Mouse (Mus musculus) 3T3-L1 (cell line): ENCODE results near the gene Atp6v0d1.

ENCODE experiments used
- DNase-seq: peaks from one replicate; pipeline ENCODE4 v3.0.0-alpha.2; 2015; ENCODE audit warnings: low read depth, low spot score

Gene Atp6v0d1

DNA sequence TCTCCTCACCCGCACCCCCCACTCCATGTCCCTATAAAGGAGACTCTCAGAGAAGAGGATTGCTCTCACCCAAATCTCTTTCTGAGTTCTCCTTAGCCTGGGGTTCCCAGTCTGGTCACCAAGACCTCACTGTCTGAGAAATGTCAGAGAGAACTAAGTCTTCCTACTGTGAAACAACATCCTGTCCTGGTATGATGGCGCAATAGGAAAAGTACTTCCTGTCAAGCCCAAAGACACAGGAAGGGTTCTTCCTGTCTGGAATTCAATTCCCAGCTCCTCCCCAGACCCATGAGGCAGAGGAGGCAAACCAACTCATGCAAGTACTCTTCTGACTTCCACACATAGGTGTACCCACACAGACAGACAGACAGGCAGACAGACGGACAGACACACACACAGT, 61.2 kb downstream of the Atp6v0d1 start:
- DNase-seq: peak; percentile 77

DNA sequence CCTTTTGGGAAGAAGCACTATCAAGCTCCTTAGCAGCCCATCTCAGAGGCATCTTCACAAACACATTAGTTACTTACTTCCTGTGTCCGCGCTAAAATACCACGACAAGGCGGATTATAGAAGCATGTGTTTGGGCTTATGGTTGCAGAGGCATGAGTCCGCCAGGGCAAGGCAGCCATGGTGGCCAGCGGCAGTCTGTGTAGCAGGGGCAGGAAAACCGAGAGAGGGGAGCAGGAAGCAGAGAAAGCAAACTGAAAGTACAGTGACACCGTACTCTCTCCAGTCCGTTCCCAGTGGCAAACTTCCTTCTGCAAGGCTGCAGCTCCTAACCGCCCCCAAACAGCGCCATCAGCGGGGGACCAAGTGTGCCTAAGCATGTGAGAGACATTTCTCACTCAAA, 66.1 kb downstream of the Atp6v0d1 start:
- DNase-seq: no peak

- DNase-seq: peak; percentile 81
Measured at GRCm38 (mm10) chr8:105496439-105497180, 69.2 kb downstream of the Atp6v0d1 start, which contains the start of gene Zdhhc1. TSS of gene Zdhhc1 (minus strand) at chr8:105496902.

GRCm38 (mm10) chr8:105495350-105496302, 70.2 kb downstream of the Atp6v0d1 start:
- DNase-seq: peak; percentile 37

- no peak for DNase-seq
Measured at GRCm38 (mm10) chr8:105494566-105494965, 71.3 kb downstream of the Atp6v0d1 start.

- DNase-seq: peak; percentile 47
Measured at GRCm38 (mm10) chr8:105493495-105493894, 72.4 kb downstream of the Atp6v0d1 start.

DNA sequence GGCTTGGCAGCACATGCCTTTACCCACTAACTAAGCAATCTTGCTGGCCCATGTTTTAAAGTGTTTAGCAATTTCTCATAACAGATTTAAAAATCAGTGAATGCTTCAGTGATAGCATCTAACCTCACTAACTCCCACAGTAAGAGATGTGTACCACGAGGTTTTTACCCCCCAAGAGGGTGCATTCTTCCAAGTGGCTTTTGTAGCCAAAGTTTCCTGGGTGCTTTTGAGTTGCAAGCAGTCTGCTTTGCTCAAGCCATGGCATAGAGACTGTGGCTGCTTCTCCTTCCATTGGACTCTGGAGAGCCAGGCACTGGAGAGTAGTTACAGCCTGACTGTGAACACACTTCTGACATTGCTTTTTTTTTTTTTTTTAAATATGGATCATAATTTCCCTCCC, 76.6 kb downstream of the Atp6v0d1 start:
- DNase-seq: no peak

DNA sequence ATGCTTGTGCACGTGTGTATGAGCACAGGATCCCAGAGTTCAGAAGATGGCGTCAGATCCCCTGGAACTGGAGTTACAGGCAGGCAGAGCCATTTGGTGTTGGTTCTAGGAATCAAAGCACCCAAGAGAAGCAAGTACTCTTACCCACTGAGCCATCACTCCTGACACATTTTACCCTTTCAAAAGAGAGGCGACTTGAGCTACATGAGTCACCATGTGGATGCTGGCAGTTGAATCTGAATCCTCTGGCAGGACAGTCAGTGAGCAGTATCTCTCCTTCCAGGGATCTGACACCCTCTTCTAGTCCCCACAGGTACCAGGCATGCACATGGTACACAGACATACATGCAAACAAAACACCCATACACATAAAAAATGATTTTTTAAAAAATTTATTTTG, 77.8 kb downstream of the Atp6v0d1 start:
- peak; percentile 57 for DNase-seq

DNA sequence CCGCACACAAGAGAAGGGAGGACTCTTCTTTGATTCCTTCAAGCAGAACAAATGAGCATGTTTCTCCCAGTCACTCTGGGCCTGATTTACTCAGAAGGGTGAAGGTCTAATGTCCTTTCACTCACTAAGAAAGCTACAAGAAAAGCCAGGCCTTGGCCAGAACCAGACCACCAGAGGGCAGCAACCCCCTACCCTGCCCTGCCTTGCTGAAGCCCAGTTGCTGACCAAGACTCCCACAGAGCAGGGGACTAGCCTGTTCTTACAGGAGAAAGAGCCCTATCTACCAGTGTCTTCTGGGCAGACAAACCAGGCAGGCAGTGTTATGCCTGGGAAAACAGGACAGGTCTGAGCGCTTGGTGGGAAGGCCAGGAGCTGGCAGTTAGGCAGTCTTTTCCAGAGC, 81.5 kb downstream of the Atp6v0d1 start:
- DNase-seq: peak; percentile 95

DNA sequence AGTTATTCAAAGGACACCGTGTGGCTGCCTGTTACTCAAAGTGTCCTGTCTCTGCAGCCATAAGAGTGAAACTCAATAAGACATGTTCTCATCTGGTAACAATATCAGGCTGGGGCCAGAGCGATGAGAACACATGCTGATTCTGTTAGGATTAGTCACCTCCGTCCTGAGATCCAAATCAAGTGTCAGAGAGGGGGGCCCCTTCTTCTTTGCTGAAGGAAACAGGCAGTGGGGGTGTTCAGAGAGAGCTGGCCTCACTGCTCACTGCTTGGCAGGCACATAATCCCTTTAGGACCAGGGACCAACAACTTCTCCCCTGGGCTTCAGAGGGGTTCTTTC, 81.8 kb downstream of the Atp6v0d1 start:
- peak; percentile 92 for DNase-seq

GRCm38 (mm10) chr8:105483212-105484029, 82.4 kb downstream of the Atp6v0d1 start:
- DNase-seq: peak; percentile 93

DNA sequence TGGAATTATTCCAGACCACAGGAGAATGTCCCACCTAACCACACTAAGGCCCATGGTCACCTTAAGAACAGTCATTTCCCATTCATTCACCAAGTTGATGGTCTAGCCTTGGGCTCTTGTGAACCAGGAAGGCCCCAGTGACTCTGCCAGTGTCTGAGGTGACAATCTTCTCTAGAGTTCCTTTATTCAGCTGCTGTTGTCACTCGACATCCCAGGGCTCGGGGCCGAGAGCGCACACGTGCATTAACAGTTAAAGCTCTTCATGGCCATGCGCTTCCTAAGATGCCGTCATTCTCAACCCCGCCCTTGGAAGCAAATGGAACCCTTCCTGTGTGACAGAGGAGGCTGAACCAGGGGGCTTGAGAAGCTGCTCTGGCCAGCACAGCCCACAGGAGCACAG, 83.7 kb downstream of the Atp6v0d1 start:
- DNase-seq: no peak

DNA sequence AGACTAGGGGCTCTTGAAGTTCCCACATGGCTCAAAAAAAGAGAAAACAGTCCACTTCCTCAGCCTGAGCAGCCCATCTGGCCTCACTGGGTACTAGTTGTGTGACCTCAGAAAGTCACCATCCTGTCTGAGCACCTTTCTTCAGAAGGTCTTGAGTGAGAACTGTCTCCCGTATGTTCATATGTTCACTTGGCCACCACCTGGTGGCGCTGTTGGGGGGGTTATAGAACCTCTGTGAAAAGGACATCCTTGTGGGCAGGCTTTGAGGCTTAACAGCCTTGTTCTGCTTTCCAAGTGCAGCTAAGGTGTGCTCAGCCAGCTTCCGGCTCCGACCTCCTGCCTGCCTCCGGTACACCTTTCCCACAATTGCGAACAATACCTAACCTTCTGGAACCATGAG, 84.4 kb downstream of the Atp6v0d1 start:
- DNase-seq: peak; percentile 71

DNA sequence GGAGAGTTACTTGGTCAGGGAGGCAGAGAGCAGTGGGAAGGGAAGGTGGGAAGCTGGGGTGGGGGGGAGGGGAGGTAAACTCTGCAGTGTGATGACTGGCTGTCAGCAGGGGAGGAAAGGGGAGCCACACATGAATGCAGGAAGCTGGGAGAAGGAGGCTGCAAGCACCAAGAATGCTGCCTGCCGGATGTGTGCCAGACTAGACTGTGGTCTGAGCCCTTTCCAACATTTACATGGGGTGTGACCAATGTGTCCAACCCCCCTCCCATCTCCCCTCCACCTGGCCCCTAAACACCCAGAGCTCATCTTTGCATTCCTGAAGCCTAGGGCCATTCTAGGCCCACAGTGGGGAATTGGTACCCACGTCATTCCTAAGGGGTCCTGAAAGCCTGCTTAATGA, 84.8 kb downstream of the Atp6v0d1 start:
- peak; percentile 29 for DNase-seq

GRCm38 (mm10) chr8:105477792-105478191, 88.1 kb downstream of the Atp6v0d1 start:
- DNase-seq: no peak

DNA sequence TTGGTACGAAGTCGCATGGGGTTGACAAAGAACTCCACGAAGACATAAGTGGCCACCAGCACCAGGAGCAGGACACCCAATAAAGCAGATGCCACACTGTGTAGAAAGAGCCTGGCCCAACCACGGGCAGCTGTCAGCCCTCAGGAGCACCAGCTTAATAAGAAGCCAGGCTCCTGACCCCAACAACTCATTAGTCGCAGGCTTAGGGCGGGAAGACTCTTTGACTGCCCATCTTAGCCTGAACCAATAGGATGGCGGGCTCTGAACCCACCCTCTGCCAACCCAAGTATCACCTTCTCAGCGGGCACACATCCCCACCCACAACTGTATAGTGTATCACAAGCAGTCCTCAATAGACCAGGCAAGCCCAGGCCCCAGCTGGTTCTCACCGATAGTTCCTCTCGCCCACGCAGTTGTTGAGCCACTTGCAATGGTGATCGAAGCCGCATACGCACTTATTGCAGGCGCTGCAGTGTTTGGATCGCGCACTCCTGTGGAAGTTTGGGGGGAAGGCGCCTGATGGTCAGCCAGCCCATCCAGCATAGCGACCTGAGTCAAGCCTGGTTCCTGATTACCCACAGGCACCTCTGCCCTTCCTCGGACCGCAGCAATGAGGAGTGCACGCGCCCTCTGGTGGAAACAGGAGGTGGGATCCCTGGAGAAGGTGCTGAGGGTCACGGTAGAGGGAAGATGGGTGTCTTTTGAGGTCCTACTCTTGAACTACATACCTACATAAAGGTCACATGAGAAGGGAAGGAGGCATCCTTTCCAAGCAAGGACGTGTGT, 89.0 kb downstream of the Atp6v0d1 start:
- peak; percentile 35 for DNase-seq

DNA sequence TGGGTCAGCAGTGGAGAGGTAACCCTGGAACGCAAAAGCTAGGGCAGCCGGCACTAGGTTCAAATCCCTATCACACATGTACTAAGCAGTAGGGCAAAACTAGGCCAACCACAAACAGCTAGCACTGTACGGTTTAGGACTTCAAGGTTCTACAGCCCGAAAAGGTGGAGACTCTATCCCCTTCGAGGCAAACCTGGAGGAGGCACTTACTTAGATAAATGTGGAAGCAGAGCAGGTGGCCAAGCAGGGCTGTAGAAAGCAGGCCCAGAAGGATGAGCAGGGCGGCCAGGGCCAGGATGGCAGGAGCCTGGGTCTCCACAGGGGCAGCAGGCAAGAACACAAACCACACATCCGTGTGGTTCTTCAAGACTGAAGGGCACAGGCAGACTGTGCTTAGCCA, 89.7 kb downstream of the Atp6v0d1 start:
- no peak for DNase-seq

GRCm38 (mm10) chr8:105475742-105476141, 90.1 kb downstream of the Atp6v0d1 start:
- no peak for DNase-seq

DNA sequence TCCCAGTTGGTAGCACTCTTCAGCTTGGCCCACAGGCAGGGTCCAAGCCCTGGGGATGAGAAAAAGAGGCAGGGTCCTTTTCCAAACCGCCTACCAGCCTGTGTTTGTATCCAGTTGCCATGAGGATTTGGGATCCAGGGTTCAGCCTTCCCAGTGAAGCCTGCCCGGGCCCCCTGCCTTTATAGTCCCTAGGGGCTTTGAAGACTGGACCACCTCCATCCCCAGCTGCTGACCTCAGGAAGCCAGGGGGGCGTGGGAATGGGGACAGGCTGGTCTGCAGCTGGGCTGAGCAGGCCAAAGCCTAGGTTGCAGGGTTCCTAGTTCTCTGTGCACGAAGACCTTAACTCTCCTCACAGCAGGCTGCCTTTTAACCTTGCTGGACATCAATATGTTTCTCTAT, 90.6 kb downstream of the Atp6v0d1 start:
- no peak for DNase-seq

DNA sequence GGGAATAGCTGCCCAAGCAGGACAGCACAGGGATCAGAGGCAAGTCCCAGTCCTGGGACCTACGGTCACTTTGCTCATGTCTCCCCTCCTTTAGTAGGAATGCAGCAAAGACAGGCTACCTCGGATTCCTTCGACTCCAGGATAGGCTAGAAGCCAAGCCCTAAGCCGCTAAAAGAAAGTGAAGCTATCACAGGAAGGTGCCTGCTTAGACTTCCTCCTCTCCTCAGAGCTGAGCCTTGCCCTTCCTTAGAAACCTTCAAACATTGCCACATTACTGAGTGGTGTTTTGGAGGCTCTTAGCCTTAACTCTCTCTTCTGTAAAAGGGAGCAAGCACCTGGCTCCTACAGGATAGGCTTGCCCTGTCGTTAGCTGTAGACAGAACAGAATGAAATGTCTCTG, 91.2 kb downstream of the Atp6v0d1 start:
- no peak for DNase-seq
